Mouse (Mus musculus) small intestine, adult 2 months (tissue): ENCODE results near the gene Zscan5b. TPM values are rescaled to one million over a fixed set of nuclear protein-coding genes. Genes with fewer than 3 reads are reported as not detected.

Source experiments
- H3K27ac ChIP-seq: fragments of 200-500 bp; 2 replicates; pipeline ENCODE4 v1.5.1; 2012; ENCODE audit warnings: low read depth, low read length, control low read depth, inconsistent platforms; ENCODE audit not compliant: insufficient read depth
- H3K27me3 ChIP-seq: fragments of 200-500 bp; 2 replicates; pipeline ENCODE4 v1.6.1; 2012; ENCODE audit warnings: mild to moderate bottlenecking, moderate library complexity, low read length, inconsistent platforms; ENCODE audit not compliant: control insufficient read depth, insufficient read depth
- H3K36me3 ChIP-seq: fragments of 200-500 bp; 2 replicates; pipeline ENCODE4 v1.6.1; 2012; ENCODE audit warnings: mild to moderate bottlenecking, low read length, control low read depth, inconsistent platforms; ENCODE audit not compliant: control insufficient read depth, insufficient read depth
- H3K4me1 ChIP-seq: fragments of 200-500 bp; 2 replicates; pipeline ENCODE4 v1.6.1; 2012; ENCODE audit warnings: low read length, inconsistent platforms, mixed read lengths; ENCODE audit not compliant: control insufficient read depth, insufficient read depth, insufficient read length
- H3K4me3 ChIP-seq: fragments of 200-500 bp; 2 replicates; pipeline ENCODE4 v1.5.1; 2012; ENCODE audit warnings: low read depth, mild to moderate bottlenecking, control low read depth, inconsistent platforms, low read length, moderate library complexity
- CTCF ChIP-seq: fragments of 200-500 bp; IDR thresholded peaks from 2 replicates; pipeline ENCODE4 v1.5.1; 2012; ENCODE audit warnings: low read depth, mild to moderate bottlenecking, control low read depth, inconsistent platforms, low read length, moderate library complexity, mixed read lengths; ENCODE audit not compliant: insufficient replicate concordance, insufficient read length; ENCODE audit errors: extremely low read depth
- POLR2A ChIP-seq: fragments of 200-500 bp; IDR thresholded peaks from 2 replicates; pipeline ENCODE4 v1.6.1; 2012; ENCODE audit warnings: low read depth, mild to moderate bottlenecking, control low read depth, inconsistent platforms, low read length, moderate library complexity
- WGBS: fragments of 180-500 bp; shearing (Covaris S2); methylation state at CpG from one replicate; pipeline ENCODE4 v1.1.7; 2018; 5-methylcytosine and 5-hydroxymethylcytosine counted together
- polyA plus RNA-seq: library from polyadenylated mRNA; depleted of rRNA; stranded (reverse); fragments of >200 nt; gene quantifications from 2 replicates; pipeline ENCODE4 v1.2.3, GENCODE M21; 2012

The Zscan5b gene
- polyA plus RNA-seq, 1 experiment: not detected

GRCm38 (mm10) chr7:6262120-6262519 lies 40.0 kb downstream of the Zscan5b start:
- H3K4me3 ChIP-seq: no peak overlapping the region
- H3K36me3 ChIP-seq: no peaks in the 10 kb centered on the region
- H3K4me1 ChIP-seq: no peaks in the 10 kb centered on the region
- WGBS: 81% methylated on average over 3 of the region's 3 CpGs
- H3K27ac ChIP-seq: no peak overlapping the region
- TF ChIP-seq POLR2A (no peak), CTCF (no peak)
- H3K27me3 ChIP-seq: no peaks in the 10 kb centered on the region

- 76% methylated on average over 4 of the region's 4 CpGs for WGBS
- H3K36me3 ChIP-seq: no peaks in the 10 kb centered on the region
- H3K4me1 ChIP-seq: no peaks in the 10 kb centered on the region
- H3K27me3 ChIP-seq: no peaks in the 10 kb centered on the region
- no peak overlapping the region for H3K27ac ChIP-seq
- H3K4me3 ChIP-seq: no peak overlapping the region
- TF ChIP-seq POLR2A (no peak), CTCF (no peak)
Measured at GRCm38 (mm10) chr7:6262984-6263383, 40.9 kb downstream of the Zscan5b start.

- H3K27ac ChIP-seq: no peak overlapping the region
- no peaks in the 10 kb centered on the region for H3K4me1 ChIP-seq
- H3K36me3 ChIP-seq: no peaks in the 10 kb centered on the region
- 62% methylated on average over 8 of the region's 8 CpGs for WGBS
- no peaks in the 10 kb centered on the region for H3K27me3 ChIP-seq
- no peak for TF ChIP-seq POLR2A
- TF ChIP-seq CTCF: peak; percentile 53; the same call in 1 of the 2 replicates
- H3K4me3 ChIP-seq: no peak overlapping the region
Measured at GRCm38 (mm10) chr7:6265695-6266094, 43.6 kb downstream of the Zscan5b start.

GRCm38 (mm10) chr7:6277906-6278305 lies 55.8 kb downstream of the Zscan5b start:
- Histone ChIP-seq H3K36me3 (no peaks in the 10 kb centered on the region), H3K27me3 (no peaks in the 10 kb centered on the region), H3K4me3 (no peak overlapping the region), H3K27ac (no peak overlapping the region), H3K4me1 (no peaks in the 10 kb centered on the region)
- 21% methylated on average over 3 of the region's 3 CpGs for WGBS
- TF ChIP-seq POLR2A (no peak), CTCF (no peak)

- H3K4me3 ChIP-seq: no peak overlapping the region
- TF ChIP-seq POLR2A (no peak), CTCF (no peak)
- peaks cover 3% of the 10 kb centered on the region; the same call in 1 of the 2 replicates for H3K4me1 ChIP-seq
- WGBS: 0% methylated on average over 1 of the region's 1 CpGs
- H3K36me3 ChIP-seq: no peaks in the 10 kb centered on the region
- H3K27ac ChIP-seq: peak overlapping the region; percentile 18; the same call in 1 of the 2 replicates
- H3K27me3 ChIP-seq: no peaks in the 10 kb centered on the region
Measured at GRCm38 (mm10) chr7:6282749-6283148, 60.7 kb downstream of the Zscan5b start.

GRCm38 (mm10) chr7:6283451-6284075 lies 61.5 kb downstream of the Zscan5b start:
- Histone ChIP-seq H3K4me1 (peaks cover 3% of the 10 kb centered on the region; the same call in 1 of the 2 replicates), H3K27ac (peak overlapping the region; percentile 62), H3K4me3 (peak overlapping the region; percentile 91), H3K36me3 (no peaks in the 10 kb centered on the region), H3K27me3 (no peaks in the 10 kb centered on the region)
- WGBS: 1% methylated on average over 23 of the region's 23 CpGs
- TF ChIP-seq CTCF: peak; percentile 60; the same call in 1 of the 2 replicates
- TF ChIP-seq POLR2A: peak; percentile 36; the same call in 1 of the 2 replicates

- no peak overlapping the region for H3K4me3 ChIP-seq
- WGBS: 90% methylated on average over 4 of the region's 4 CpGs
- no peaks in the 10 kb centered on the region for H3K27me3 ChIP-seq
- H3K36me3 ChIP-seq: no peaks in the 10 kb centered on the region
- no peak overlapping the region for H3K27ac ChIP-seq
- peaks cover 3% of the 10 kb centered on the region; the same call in 1 of the 2 replicates for H3K4me1 ChIP-seq
- TF ChIP-seq CTCF (no peak), POLR2A (no peak)
Measured at GRCm38 (mm10) chr7:6284442-6285012, 62.4 kb downstream of the Zscan5b start.
